Mouse (Mus musculus) hindbrain, embryonic 10.5 days (tissue): ENCODE data around the gene Per2. TPM values are rescaled to one million over a fixed set of nuclear protein-coding genes. Genes with fewer than 3 reads are reported as not detected.

ENCODE experiments used
- polyA plus RNA-seq: library from polyadenylated mRNA; unstranded; fragments of >200 nt; fragmentation: Nextera tagmentation; extraction: Ambion mirVana; gene quantifications from 2 replicates; pipeline ENCODE4 v1.2.1, GENCODE M21; 2016

Gene Per2
- polyA plus RNA-seq, 1 experiment from 2014 or later: 2.4 TPM

Other genes with a start within 250 kb of the Per2 start
- gene Ube2f, start 209.0 kb downstream of the Per2 start, polyA plus RNA-seq: 86.2 and 87.1 TPM in 2 replicates
- 17.9 and 19.1 TPM in 2 replicates for gene Scly, start 161.0 kb downstream of the Per2 start, polyA plus RNA-seq
- 0.05 TPM in 1 of 2 replicates, not detected in the other for gene Espnl, start 137.2 kb downstream of the Per2 start, polyA plus RNA-seq
- gene Klhl30, start 108.3 kb downstream of the Per2 start, polyA plus RNA-seq: 0.35 and 0.47 TPM in 2 replicates
- 0.85 and 1.7 TPM in 2 replicates for gene Erfe, start 92.9 kb downstream of the Per2 start, polyA plus RNA-seq
- 165 and 173 TPM in 2 replicates for gene Ilkap, start 60.5 kb downstream of the Per2 start, polyA plus RNA-seq
- gene Hes6, start 45.3 kb downstream of the Per2 start, polyA plus RNA-seq: 285 and 401 TPM in 2 replicates
- 9.3 and 11.0 TPM in 2 replicates for gene Traf3ip1, start 35.3 kb upstream of the Per2 start, polyA plus RNA-seq
- gene Asb1, start 81.2 kb upstream of the Per2 start, polyA plus RNA-seq: 8.9 and 10.8 TPM in 2 replicates